Mouse (Mus musculus) mouse trophoblast stem cell (cell line): ENCODE data around the gene Traf3ip1.
"Not testable (repeated sequence)": the region's sequence is repeated elsewhere in the genome, so short reads cannot be mapped to it uniquely, and the experiment has no call there.

Source experiments
- in situ Hi-C, 2 experiments: fragments of 300-500 bp; cut with MseI, MboI; formaldehyde crosslinking; loops; 2 replicates in 1 of 2; 3 replicates in 1 of 2; pipeline ENCODE4 v1.15.1; 2025

Traf3ip1 gene

DNA sequence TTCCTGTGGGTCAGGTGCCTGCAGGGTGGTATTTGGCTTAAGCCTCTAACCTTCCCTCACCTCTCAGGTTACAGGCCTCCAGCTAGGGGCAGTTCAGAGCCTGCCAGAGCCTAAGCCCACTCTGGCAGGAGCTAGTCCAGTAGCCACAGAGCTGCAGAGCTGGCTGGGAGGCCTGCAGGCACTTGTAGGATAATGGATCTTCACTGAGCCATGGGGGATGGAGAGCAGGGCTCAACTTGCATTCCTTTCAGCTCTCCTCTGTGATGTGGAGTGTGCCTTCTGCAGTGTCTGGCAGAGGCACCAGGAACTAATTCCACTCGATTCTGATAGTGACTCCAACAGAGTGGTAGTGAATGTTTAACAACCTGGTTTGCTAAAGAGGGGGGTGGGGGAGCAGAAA, 29.2 kb upstream of the Traf3ip1 start:
- in situ Hi-C loops = no loop called here

DNA sequence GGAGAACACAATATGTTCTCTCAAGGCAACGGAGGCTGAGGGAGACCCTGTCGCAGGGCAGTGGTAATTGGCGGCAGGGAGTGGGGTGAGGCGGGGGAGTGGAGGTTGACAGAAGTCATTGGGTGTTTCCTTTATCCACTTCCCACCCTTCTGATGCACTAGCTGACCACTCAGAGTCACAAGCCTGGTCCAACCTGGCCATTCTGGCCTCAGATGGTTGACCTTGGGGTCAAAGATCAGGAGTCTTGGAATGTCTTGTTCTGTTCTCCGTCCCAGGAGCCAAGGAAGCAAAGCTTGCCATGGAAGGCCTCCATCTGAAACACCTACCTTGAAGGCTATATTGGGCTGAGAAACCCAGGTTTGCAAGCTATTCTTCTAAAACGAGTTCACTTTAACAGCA, 28.3 kb upstream of the Traf3ip1 start:
- in situ Hi-C loops = no loop called here

DNA sequence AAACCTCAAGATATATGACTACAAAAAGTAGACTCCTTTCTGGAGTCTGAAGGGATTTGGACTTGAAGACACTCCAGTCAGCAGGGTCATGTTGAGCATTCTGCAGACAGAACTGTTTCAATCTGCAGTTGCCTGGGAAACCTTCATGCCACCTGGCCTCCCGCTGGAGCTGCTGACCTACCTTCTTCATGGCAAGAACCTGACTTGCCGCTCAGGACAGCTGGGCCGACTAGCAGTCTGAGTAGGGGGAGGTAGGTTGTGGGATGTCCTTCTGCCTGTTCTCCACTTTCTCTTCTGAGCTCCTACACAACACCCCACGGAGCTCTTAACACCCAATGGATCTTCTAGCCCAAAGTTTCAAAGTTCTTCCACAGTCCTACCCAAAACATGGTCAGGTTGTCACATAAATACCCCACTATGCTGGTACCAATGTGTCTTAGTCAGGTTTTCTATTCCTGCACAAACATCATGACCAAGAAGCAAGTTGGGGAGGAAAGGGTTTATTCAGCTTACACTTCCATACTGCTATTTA, 24.5 kb upstream of the Traf3ip1 start:
- in situ Hi-C loops = no loop called here

DNA sequence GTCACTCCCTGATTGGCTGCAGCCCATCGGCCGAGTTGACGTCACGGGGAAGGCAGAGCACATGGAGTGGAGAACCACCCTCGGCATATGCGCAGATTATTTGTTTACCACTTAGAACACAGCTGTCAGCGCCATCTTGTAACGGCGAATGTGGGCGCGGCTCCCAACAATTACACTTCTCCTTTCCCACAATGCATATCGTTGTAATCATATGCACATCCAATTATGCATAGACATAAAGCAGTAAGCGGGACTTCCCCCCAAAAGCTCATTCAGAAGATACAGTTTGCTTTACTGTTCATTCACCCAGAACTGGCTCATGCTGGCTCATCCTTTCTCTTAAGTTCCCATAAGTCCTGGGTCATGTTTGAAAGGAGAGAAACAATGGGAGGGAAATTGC, 16.3 kb upstream of the Traf3ip1 start:
- in situ Hi-C loops = not testable (repeated sequence)

DNA sequence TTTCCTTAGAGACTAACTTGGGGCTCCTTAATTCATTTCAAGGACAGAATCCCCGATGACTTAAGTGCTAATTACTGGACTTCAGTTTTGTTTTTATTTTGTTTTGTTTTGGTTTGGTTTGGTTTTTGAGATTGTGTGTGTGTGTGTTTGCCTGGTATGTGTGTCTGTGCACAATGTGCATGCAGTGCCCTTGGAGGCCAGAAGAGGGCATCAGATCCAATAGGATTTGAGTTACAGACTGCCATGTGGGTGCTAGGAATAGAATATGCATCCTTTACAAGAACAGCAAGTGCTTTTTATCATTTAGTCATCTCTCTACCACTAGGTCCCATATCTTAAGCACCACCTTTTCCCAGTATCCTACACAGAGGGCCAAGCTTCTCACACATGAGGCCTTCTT, 15.5 kb upstream of the Traf3ip1 start:
- in situ Hi-C loops = no loop called here

DNA sequence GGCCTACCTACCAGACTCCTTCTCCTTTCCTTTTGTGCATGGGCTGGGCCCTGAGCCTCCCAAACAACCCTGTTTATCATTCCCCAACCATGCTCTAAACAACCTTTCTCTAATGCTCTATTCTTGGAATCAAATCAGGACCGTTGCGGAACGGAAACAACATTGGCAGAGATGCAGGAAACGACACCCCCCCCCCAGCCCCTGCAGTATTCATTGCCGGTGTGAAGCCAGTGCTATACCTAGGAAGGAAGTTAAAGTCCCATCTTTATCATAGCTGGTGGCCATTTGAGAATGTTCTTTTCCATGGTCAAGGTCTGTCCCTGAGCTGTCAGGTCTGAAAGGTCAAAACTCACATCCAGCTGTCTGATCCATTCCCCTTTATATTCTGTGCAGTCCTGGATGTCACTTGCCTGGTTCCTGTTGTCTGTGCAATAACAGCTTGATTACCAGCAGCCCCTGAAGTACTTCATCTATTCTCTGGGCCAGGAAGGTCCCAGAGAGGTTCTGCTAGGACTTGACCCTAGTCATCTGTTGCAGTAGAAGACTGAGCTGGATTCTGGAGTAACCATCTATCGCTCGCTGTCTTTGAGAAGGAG, 11.7 kb upstream of the Traf3ip1 start:
- in situ Hi-C loops = no loop called here

DNA sequence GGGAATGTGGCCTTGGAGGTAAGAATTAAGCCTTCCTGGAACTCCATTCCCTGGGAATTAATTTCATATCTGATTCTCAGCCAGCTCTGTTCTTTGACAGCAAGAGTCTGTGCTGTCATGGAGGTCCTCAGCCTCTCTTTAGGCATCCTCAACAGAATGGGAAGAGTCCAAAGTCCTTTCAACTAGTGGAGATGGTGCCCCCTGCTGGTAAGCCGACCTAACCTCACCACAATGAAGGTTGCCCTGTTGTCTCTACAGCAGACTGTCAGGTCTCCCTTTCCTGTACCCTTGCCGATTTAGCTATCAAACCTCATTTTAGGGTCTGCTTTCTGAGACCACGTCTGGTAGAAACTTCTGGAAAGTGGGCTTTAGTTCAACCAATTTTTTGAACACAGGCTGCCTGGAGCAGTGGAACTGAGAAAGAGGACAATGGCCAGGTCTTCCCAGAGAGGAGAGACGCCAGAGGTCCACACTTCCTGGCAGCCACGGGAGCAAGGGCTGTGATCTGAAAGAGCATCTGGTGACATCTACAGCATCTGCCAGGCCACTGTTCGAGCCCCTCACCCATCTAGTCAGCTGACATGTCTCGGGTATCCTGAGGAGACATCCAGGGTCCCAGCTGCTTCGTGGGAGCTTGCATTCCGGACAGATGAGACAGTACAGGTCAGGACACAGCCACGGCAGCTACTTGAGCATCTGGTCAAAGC, 11.0 kb upstream of the Traf3ip1 start:
- in situ Hi-C loops = no loop called here

DNA sequence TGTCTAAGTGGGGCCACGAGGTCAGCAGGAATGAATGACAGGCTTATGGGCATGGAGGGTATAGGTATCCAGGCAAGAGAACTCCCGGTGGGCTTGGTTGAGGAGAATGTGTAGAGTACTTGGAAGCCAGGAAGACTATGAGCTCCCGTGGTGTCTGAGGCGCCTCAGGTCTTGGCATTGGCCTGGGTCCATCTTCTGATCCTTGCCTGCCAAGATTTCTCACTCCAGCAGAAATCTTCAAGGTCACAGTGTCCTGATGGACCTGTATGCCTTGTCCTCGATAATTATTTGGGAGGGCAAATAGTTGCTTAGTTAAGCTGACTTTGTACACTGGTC, 10.5 kb upstream of the Traf3ip1 start:
- in situ Hi-C loops = no loop called here

DNA sequence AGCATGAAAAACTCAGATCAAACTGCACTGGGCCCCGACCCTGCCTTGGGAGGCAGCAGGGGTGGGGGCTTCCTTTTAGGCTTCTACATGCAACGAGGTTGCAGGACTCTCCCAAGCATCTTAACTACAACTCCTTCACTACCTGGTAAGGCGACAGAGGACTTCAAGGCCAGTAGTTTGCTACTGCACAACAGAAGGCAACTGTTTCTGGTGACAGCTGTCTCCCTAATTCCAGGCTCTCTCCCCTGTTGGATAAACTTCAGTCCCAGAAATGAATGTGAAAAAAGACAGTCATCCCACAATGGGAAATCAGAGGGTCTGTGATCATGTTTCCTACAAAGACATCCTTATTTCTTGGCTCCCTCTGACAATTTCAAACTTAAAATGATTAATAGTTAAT, 9.0 kb upstream of the Traf3ip1 start:
- in situ Hi-C loops = loop anchor here in 1 of 2 experiments (5.0 kb wide), 1 partner anchor 58 kb away; no protein-coding TSS in a partner anchor

DNA sequence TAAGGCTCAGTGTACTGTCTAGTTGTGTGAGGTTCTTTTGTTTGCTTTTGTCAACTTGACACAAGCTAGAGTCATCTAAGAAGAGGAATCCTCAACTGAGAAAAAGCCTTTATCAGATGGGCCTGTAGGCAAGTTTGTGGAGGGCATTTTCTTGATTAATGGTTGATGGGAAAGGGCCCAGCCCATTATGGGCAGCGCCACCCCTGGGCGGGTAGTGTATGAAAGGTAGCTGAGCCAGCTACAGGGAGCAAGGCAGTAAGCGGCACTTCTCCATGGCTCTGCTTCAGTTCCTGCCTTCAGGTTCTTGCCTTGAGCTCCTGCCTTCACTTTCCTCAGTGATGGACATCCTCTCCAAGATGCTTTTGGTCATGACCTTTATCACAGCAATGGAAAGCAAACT, 8.3 kb upstream of the Traf3ip1 start:
- in situ Hi-C loops = loop anchor here in 1 of 2 experiments (5.0 kb wide), 1 partner anchor 59 kb away; no protein-coding TSS in a partner anchor

DNA sequence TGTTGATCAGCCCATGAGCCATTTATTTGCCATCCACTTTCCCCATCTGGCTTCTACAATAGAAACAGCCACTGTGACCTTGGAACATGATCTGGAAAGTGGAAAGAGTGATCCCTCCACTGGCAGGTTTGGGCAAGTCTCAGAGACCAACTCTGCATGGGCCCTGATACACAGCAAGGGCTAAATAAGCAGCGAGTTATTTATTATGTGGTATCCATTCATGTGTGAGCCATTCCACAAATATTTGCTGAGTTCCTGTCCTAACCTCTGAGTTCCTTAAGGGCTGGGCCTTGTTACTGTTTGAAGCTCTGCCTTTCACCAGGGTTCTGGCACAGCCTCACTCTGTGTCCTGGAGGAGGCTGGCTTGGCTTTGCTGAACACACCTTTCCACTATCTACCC, 4.1 kb upstream of the Traf3ip1 start:
- in situ Hi-C loops = no loop called here

DNA sequence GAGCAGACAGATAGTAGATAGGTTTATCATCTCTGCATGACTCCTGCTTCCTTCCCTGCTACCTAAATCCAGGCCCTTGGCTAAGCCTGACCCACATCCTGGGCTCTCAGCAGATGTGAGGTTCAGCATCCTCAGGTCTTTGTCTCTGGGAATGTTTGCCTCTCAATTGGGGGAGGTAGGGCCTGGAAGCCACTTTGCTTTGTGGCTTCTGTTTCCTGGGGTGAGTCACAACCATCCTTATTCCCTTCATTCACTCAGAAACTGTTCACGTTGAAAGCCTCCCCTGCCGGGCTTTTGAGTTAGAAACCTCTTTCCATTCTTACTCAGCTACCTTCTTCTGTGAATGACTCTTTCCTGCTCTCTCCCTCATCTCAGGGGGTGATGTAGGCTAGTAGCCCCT, 1.7 kb upstream of the Traf3ip1 start:
- in situ Hi-C loops = no loop called here

DNA sequence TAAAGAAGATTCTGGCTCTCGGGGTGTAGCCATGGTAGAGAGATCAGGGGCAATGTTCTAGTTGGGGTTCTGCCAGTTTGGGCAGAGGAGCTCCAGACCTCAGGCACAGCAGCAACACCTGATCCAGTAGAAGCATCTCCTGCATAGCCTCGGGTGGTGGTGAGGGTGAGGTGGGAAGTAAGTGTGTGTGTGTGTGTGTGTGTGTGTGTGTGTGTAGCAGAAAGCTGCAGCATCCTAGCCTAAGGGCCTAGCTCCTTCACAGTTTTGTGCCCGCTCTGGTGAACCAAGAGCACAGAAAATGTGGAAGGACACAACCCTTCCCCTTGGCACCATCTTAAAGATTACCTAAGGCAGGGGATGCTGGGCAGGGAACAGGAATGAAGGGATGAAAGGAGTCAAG, 509 bp upstream of the Traf3ip1 start:
- in situ Hi-C loops = no loop called here

DNA sequence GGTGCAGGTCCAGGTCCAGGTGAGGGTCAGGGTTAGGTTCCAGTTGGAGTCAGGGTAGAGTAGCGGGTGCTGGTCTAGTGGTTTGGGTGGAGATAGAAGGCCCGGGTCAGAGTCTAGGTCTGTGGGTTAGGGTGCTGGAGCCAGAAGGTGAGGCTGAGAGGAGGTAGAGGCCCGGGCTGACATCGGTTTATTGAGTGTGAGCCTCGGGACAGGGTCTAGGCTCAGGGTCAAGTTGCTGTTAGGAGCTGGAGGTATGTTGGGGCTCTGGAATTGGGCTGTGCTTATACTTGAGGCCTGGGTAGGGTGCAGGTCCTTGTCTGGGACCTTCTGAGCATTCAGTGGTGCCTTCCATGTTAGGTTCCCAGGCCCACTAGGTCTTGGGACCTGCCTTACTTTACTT, 874 bp downstream of the Traf3ip1 start:
- in situ Hi-C loops = no loop called here

DNA sequence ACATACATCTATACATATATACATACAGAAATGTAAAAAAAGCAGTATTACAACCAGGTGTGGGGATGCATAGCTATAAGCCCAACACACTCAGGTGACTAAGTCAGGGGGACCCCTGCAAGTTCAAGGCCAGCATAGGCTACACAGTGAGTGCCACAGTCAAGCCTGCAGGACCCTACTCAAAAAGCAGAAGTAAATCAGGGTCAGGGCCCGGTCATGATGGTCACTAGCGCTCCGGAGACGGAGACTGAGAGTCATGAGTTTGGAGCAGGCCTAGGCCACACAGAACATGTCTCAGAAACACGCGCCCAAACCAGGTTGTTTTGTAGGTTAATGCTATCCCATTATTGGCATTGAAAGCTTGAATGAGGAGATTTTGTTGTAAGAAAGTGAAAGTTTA, 4.1 kb downstream of the Traf3ip1 start:
- in situ Hi-C loops = no loop called here

DNA sequence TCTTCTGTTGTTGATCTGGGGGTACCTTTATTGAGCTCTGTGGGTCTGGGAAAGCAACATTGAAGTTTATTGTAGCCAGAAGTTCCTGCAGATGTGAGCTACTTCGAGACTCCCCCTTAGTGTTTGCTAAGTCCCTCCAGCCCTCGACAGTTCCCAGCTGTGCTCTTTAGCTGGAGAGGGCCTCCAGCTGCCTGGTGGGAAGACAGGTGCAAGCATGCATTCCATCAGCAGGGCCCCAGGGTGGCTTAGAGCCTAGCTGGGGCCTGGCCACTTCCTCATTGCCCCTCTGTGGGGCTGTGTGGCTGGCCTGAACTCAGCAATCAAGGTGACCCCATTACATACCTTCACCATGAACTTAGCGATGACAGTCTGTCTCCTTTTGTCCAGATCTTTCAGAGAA, 10.2 kb downstream of the Traf3ip1 start:
- in situ Hi-C loops = no loop called here

DNA sequence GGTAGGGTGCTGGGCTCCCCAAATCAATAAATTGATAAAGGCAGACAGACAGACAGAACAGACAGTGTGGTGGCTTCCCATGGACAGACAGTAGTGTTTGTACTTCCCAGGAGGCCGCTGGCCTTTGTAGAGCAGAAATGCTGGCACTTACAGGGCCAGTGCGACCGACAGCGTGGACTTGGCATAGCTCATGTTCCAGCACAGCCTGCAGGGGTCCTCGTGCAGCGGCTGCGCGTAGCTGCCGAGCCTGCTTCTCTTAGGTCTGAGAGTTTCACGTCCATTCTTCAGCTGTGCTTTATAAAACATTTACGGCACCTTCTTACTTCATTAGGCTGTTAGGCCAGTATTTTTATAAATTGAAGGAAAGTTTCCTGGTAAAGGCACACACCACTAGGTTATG, 20.5 kb downstream of the Traf3ip1 start:
- in situ Hi-C loops = no loop called here

DNA sequence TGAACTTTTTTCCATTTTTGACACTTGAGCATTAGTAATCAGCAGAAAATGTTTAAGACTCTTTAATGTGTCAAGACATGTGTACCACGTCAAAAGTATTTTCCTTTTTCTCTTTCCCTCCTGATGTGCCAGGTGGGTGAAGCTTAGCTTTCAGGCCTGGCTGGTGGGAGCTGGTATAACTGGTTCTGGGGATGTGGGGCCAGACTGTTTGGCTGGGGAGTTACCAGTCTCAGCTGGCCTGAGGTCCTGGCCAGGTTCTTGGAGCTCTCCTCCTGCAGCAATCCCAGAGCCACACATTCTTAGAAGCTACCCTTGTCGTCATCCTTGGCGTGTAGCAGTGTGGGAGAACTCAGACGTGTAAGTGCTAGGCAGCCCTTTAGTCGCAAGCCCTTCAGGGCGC, 21.2 kb downstream of the Traf3ip1 start:
- in situ Hi-C loops = no loop called here

DNA sequence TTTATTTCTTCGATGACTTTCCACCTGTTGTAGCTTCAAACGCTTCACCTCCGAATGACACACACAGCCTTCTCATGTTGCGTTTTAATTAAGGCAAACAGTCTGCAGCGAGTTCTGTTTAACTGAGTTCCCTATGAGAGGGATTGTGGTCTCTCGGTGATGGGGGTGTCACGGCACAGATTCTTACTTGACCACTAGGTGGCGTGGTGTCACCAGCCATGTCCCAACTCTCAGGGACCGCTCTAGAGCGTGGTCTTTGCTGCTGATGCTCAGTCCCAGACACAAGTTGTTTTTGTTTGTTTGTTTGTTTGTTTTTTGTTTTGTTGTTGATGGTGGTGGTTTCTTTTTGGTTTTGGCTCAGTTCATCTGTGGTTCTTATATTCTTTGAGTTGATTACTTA, 29.3 kb downstream of the Traf3ip1 start:
- in situ Hi-C loops = no loop called here

DNA sequence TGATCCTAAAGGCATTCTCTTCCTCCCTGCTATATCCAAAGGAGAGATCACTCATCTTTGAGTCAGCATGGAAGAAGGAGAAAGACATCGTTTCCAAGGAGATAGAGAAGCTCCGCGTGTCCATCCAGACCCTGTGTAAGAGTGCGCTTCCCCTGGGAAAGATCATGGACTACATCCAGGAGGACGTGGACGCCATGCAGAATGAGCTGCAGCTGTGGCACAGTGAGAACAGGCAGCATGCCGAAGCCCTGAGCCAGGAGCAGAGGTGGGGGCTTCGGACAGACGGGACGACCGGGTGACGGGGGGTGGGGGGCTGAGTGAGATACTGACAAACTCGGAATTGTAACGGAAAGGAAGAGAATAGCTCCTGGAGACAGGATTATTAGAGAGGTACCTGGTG, 31.4 kb downstream of the Traf3ip1 start:
- in situ Hi-C loops = no loop called here

DNA sequence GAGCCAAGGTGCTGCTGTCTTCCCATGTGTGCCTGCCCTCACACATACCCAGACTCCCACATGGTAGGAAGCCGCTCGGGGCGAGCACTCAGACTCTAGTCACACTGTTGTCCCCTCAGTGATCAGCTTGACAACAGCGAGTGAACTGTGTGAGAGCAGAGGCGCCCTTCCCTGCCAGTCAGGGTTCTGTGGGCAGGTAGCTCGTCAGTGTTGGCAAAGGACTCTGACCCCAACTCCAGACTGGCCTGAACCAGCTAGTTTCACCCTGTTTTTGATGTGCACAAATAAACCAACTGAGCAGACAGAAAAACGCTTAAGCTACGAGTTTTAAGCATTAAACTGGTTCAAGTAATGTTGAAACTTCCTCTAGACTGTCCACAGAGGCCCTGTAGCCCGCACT, 35.7 kb downstream of the Traf3ip1 start:
- in situ Hi-C loops = no loop called here

DNA sequence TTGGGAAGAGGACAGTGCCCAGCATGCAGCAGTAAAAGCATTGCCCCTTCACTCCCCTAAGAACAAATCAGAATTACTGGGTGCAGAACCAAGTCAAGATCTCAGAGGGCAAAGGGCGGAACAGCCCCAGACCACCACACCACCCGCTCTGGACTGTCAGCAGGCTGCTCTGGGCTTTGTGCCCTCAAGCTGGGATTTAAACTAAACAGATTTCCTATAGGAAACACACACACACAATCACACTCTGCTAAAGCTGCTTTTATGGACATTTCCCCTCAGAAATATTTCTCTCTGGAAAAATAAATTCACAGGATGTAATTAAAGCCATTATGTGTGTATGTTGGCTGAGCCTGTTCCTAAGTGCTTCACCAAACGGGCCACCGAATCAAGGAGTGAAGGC, 37.8 kb downstream of the Traf3ip1 start:
- in situ Hi-C loops = no loop called here

DNA sequence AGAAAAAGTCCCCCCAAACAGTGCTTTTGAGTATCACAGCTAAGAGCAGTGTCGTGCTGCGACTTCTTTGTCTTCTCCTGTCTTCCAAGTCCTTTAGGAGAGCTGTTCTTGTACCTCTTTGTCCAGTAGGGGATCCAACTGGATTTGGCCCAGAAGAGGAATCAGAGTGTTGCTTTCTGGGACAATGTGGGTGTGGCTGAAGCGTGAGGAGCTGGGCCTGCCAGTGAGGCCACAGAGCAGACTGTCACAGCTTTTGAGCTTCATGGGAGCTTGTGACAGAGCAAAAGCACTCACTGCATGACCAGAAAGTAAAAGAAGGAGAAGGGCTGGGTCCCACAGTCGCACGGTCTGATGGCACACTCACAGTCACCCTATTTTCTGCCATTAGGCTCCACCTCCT, 38.4 kb downstream of the Traf3ip1 start:
- in situ Hi-C loops = no loop called here

DNA sequence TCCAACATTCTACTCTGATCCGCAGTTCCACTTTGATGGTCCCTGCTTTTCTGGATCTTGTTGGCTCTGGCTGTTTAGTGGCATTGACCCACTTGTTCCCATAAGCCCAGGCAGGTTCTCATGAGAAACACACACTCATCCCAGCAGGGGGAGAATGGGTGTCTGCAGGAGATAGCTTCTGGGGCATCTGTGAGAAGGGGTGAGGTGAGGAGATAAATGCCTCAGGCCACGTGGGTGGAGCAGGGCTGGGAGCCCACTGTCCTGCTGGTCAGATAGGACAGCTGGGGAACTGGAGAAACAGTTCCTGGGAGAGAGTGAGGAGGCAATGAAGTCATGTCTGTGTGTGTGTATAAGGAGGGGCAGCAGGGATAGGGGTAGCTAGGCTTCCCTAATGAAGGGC, 39.0 kb downstream of the Traf3ip1 start:
- in situ Hi-C loops = no loop called here
